Mouse (Mus musculus): Measurements from ENCODE around the gene Igsf10.

The Igsf10 gene

DNA sequence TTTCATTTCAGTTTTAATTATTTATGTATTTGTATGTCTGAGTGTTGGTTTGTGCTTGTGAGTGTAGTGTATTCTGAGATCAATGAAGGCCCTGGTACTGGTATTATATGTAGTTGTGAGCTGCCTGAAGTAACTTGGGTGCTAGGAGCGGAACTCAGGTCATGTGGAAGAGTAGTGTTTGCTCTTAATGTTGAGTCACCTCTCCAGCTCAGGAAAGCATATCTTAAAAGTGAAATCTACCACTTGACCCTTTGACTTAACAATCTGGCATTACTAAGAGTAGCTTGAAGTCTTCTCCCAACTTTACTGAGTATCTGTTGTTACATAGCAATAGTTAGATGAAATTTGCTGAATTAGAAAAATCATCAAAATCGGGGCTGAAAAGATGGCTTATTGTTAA is 38.7 kb downstream of the Igsf10 start:
- Histone ChIP-seq H3K27me3 (ENCODE audit: control insufficient read depth, insufficient read depth, low read length, poor library complexity, severe bottlenecking) (no peaks in the 10 kb centered on the region), H3K36me3 (ENCODE audit: control insufficient read depth, insufficient read depth, low read length, poor library complexity, severe bottlenecking) (no peaks in the 10 kb centered on the region)
- DNase-seq (ENCODE audit: low read depth, low spot score) = no peak

DNA sequence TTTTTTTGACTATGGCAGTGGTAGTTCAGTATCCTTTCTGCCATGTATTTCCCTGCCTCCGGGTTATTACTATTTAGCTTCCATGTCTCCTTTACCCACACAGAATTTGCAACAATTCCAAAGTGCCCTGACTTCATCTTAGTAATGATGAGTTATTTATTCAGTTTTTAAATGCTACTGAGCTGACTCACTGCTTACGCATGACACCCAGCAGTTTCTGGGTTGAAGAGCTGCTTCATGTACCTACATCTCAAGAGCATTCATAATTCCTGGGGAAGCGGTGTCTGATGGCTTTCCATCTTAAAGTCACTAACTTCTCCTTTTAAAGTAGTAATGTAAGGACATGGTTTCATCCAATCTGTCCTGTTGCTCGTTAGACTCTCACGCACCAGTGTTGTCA is 39.2 kb downstream of the Igsf10 start:
- no peak for DNase-seq (ENCODE audit: low read depth, low spot score)
- H3K27me3 ChIP-seq (ENCODE audit: control insufficient read depth, insufficient read depth, low read length, poor library complexity, severe bottlenecking) = no peaks in the 10 kb centered on the region
- no peaks in the 10 kb centered on the region for H3K36me3 ChIP-seq (ENCODE audit: control insufficient read depth, insufficient read depth, low read length, poor library complexity, severe bottlenecking)

DNA sequence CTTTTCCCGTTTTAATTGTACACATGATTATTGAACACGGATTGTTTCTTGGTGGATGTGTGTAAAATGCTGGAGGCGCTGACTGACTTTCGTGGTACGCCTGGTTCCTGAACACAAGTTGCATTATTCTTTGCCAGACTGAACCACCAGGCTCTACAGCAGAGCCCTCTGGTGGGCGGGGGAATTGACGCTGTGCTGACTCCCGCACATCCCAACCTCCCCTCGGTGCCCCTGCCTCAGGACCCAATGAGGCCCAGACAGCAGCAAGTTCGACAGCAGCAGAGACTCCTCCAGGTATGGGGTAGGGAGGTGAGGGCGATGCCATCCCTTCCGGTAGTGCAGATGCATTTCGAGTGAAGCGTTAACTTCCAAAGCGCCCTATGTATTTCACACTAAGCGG is 46.5 kb downstream of the Igsf10 start:
- no peak for DNase-seq (ENCODE audit: low read depth, low spot score)
- Histone ChIP-seq H3K27me3 (ENCODE audit: control insufficient read depth, insufficient read depth, low read length, poor library complexity, severe bottlenecking) (no peaks in the 10 kb centered on the region), H3K36me3 (ENCODE audit: control insufficient read depth, insufficient read depth, low read length, poor library complexity, severe bottlenecking) (no peaks in the 10 kb centered on the region)

DNA sequence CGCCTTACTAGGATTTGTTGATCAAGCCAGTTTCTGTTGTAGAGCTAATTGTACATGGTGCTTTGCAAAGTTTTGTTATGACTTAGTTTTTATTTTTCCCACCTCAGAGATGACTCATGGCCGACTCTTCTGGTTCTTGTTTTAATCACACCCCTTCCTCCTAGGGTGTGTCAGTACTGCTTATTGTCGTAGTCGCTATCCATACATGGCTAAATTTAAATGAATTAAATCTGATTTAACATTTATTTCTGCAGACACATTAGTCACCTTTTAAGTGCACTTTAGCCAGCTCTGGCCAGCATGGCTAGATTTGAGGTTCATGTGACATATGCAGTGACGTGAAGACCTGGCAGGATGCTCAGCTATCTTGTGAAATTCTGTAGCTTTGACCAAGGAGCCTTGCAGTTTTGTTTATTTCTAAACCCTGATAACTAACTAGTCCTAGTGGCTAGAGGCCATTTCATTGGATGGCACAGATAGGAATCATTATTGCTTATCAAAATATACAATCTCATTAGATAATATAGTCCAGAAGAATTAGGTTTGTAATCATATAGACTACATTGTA is 47.5 kb downstream of the Igsf10 start:
- DNase-seq (ENCODE audit: low read depth, low spot score) = no peak
- no peaks in the 10 kb centered on the region for H3K27me3 ChIP-seq (ENCODE audit: control insufficient read depth, insufficient read depth, low read length, poor library complexity, severe bottlenecking)

DNA sequence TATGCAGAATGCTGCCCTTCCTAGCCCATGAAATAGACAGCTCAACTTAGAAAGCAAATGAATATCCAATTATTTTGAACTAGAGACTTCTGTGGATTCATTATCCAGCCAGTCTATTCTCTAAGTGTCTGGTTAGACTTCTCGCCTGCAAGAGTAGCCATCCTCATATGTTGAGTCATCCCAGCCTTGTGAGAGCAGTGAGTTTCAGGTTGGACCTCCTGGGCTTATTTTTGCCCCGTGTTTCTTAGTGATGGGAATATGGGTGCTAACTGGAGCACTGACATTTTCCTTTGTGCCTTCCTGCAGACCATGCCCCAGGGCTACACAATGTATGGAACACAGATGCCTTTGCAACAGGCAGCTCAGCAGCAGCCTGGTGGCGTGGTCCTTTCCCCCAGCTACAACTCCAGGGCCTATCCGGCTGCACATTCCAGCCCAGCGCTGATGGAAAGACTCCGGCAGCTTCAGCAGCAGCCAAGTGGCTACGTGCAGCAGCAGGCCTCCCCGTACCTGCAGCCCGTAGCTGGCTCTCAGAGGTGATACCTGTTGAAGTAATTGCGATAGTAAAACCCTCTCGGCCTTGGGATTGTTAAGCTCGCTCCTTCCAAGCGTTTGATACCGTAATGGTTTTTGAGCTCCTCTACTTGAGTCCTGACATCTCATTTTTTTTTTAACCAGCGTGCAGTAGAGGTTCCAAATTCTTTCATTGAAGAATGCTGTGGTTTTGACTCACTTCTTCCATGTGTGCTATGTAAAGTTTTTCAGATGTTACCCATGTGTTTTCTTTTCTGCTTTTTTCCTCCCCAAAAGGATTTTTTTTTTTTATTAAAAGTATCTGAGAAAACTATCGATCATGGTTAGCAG is 48.3 kb downstream of the Igsf10 start:
- Histone ChIP-seq H3K36me3 (ENCODE audit: control insufficient read depth, insufficient read depth, low read length, poor library complexity, severe bottlenecking) (no peaks in the 10 kb centered on the region), H3K27me3 (ENCODE audit: control insufficient read depth, insufficient read depth, low read length, poor library complexity, severe bottlenecking) (no peaks in the 10 kb centered on the region)
- no peak for DNase-seq (ENCODE audit: low read depth, low spot score)

More for the DNA sequence above, 47.5 kb downstream of the Igsf10 start:
- H3K36me3 ChIP-seq (ENCODE audit: control insufficient read depth, insufficient read depth, low read length, poor library complexity, severe bottlenecking) = no peaks in the 10 kb centered on the region

DNA sequence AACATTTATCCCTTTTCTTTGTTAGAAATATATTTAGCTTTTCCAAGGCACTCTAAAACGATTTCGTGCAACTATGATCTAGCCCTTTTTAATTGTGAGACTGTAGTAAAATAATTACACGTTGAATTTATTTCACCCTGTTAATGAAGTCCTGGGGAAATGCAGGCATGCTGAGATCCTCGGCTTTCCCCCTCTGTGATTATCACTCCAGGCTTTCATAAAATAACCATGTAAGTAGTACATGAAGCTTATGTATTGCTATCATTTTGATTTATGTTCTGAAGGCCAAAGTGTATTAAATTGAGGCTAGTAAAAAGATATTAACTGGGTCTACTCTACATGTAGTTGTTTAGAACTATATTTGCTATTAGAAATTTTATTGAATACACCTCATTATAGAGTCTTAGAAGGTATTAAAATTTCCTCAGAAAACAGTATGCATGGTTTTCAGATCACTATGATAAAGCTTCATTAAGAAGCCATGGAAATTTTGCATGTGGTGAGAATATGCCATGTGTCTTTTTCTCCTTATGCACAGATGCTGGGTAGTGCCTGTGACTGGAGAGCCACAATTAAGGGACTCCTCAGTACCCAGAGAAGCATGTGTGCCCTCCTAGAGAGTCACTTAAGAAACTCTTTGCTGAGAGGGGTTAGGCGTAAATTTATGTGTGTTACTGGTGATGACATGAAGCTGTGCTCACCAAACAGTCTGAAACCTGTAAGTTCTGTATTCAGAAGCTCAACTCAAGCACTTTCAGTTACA is 50.6 kb downstream of the Igsf10 start:
- H3K36me3 ChIP-seq (ENCODE audit: control insufficient read depth, insufficient read depth, low read length, poor library complexity, severe bottlenecking) = no peaks in the 10 kb centered on the region
- H3K27me3 ChIP-seq (ENCODE audit: control insufficient read depth, insufficient read depth, low read length, poor library complexity, severe bottlenecking) = no peaks in the 10 kb centered on the region
- no peak for DNase-seq (ENCODE audit: low read depth, low spot score)

DNA sequence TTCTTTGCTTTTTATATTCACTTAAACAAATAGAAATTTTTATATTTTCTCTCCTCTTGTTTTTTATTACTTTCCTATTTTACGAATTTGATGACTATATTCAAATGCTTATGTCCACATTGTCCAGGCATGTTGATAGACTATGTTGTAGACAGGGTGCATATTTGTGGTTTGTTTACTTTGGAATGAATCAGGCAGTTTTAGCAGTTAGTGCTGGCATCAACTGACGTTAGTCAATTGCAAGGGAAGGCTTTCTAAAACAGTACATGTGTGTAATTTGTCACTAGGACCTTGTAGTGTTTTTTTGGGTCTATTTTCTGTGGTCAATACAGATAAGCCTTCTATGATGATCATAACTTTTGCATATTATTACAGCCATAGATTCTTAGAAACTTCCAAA is 53.6 kb downstream of the Igsf10 start:
- no peaks in the 10 kb centered on the region for H3K27me3 ChIP-seq (ENCODE audit: control insufficient read depth, insufficient read depth, low read length, poor library complexity, severe bottlenecking)
- no peak for DNase-seq (ENCODE audit: low read depth, low spot score)
- H3K36me3 ChIP-seq (ENCODE audit: control insufficient read depth, insufficient read depth, low read length, poor library complexity, severe bottlenecking) = no peaks in the 10 kb centered on the region

DNA sequence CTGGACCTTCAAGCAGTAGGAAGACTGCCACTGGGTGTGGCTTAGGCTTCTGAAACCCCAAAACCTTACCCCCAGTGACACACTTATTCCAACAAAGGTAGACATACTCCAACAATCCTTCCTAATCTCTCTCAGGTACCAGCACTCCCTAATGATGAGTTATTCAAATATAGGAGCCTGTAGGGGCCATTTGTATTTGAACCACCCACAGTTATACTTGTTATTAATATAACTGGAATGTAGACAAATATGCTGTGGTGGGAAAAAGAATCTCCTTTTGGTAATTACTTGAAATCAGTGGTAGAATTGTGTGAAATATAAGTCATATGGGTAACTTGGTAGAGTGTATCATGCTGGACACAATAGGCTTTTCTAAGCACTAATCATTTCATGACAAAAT is 65.6 kb downstream of the Igsf10 start:
- no peak for DNase-seq (ENCODE audit: low read depth, low spot score)
- no peaks in the 10 kb centered on the region for H3K27me3 ChIP-seq (ENCODE audit: control insufficient read depth, insufficient read depth, low read length, poor library complexity, severe bottlenecking)
- no peaks in the 10 kb centered on the region for H3K36me3 ChIP-seq (ENCODE audit: control insufficient read depth, insufficient read depth, low read length, poor library complexity, severe bottlenecking)

DNA sequence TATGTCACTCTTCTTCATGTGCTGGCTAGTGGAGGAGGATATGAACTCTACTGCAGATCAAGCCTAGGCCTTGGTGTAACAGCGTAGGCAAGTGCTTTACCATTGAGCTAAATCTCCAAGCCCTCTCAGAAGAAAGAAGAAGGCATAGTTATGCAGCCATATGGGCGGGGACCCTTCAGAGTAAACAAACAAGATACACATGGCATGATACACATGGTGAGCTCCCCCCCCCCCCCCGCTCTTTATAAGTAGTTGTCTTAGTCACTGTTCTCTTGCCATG is 66.0 kb downstream of the Igsf10 start:
- Histone ChIP-seq H3K27me3 (ENCODE audit: control insufficient read depth, insufficient read depth, low read length, poor library complexity, severe bottlenecking) (no peaks in the 10 kb centered on the region), H3K36me3 (ENCODE audit: control insufficient read depth, insufficient read depth, low read length, poor library complexity, severe bottlenecking) (no peaks in the 10 kb centered on the region)
- no peak for DNase-seq (ENCODE audit: low read depth, low spot score)

DNA sequence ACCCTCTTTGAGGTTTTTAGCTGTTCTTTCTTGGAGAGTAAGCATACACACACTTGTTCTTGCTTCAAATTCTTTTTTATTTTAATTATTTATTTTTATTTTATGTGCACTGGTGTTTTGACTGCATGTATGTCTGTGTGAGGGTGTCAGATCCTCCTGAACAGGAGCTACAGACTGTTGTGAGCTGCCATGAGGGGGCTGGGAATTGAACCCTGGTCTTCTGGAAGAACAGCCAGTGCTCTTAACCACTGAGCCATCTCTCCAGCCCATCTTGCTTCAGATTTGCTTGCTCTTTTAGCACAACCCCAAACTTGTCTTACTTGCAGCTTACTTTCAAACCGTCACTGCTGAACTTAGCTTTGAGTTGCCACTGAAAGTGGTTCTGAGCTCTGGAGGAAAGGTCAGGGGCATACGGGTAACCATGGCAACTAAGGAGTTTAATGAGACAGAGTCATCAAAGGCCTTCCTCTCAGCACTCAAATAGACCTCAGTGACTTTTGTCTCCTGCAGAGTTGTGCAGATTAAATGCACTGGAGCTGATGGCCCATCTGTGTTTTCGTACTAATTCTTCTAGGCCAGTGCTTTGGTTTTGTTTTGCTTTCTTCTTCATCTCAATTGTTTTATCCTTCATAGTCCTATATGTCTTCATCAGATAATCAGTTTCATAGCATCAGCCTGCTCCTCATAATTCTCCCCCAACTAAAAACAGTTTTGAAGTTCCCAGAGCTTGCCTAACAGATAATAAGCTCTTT is 66.5 kb downstream of the Igsf10 start:
- H3K27me3 ChIP-seq (ENCODE audit: control insufficient read depth, insufficient read depth, low read length, poor library complexity, severe bottlenecking) = no peaks in the 10 kb centered on the region
- no peak for DNase-seq (ENCODE audit: low read depth, low spot score)
- no peaks in the 10 kb centered on the region for H3K36me3 ChIP-seq (ENCODE audit: control insufficient read depth, insufficient read depth, low read length, poor library complexity, severe bottlenecking)

DNA sequence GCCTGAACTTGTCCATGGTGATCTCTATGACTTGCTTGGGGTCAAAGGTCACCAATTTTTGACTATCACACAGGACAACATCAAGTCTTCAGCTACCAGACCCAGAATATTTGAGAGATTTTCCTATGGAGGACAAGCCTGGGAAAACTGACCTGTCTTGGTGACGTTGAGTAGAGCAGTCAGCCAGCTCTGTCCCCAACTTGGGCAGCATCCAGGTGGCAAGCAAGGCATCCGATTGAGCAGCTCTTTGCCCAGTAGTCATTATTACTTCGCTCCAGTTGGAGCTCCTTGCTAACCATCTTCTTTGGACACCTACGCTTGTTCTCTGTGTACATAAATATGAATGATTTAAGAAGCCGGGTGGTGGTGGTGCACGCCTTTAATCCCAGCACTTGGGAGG is 73.4 kb downstream of the Igsf10 start:
- no peaks in the 10 kb centered on the region for H3K27me3 ChIP-seq (ENCODE audit: control insufficient read depth, insufficient read depth, low read length, poor library complexity, severe bottlenecking)
- DNase-seq (ENCODE audit: low read depth, low spot score) = no peak
- no peaks in the 10 kb centered on the region for H3K36me3 ChIP-seq (ENCODE audit: control insufficient read depth, insufficient read depth, low read length, poor library complexity, severe bottlenecking)

Measured in splenic B cell, adult 2 months (primary cell).